Mouse (Mus musculus) ES-Bruce4 (cell line): ENCODE data around the gene Pinlyp.

ENCODE experiments used
- CTCF ChIP-seq: IDR thresholded peaks from one replicate; pipeline ENCODE4 v1.8.1; 2011; ENCODE audit warnings: low read depth, low read length
- POLR2A ChIP-seq: IDR thresholded peaks from one replicate; pipeline ENCODE4 v1.8.1; 2011; ENCODE audit warnings: low read length; ENCODE audit not compliant: insufficient read depth

DNA sequence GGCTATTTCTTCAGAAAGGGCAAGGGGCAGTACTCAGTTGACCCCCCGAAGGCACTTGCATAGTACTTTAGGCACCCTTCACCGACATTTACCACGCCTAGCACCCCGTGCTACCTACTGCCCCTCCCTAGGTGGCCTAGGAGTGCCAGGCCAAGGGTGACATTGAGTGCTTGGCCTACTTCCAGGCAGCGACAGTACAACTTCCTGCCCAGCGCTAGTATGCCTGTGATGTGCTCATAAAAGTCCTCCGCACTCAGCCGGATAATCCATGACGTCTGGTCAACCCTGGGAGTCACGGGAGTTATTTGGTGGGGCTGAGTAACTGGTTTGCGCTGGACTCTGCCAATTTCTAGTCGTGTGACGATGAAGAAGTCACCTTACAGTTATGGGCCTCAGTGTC lies 42.4 kb upstream of the Pinlyp start:
- TF ChIP-seq POLR2A = no peak
- TF ChIP-seq CTCF = no peak
